In the genomic region with DNA sequence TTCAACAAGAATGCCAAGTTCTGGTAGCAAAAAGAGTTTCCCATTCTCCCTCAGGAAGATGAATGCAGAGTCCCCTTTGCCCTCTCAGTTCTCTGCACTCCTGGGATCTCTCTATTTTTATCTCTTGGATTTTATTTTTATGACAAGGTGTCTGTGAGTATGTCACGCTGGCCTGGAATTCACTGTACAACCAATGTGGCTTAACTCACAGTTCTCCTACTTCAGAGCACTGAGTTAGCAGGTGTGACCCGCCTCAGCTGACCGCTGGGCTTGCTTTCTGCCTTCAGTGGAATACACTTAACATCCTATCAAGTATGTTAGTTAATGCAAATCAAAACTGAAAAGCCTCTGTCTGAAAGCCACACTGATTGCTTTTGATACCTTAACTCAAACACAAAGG, we compare ENCODE assay signal across 14 mouse cellular contexts. TPM values are rescaled to one million over a fixed set of nuclear protein-coding genes. Genes with fewer than 3 reads are reported as not detected.
DNase-seq lines count a peak whose midpoint lies in the region.
"Had no signal": no experiment of that assay in that cellular context is flagged by ENCODE, and none has a peak within 500 bp of the region (broad histone marks: within the 10 kb centered on the region; RNA-seq: fewer than 3 reads in every experiment).

No protein-coding gene starts in this region.

- intact Hi-C loops in heart, postnatal 25 days (cut with DNase I): loop anchor here (10.0 kb wide), 2 partner anchors 614 to 1114 kb away; no protein-coding TSS in a partner anchor
- intact Hi-C loops in heart, postnatal 10 days (cut with DNase I): no loop called here

- peak; percentile 90 for DNase-seq in heart, adult 11 months
- no peak for DNase-seq in heart, postnatal 25 days (ENCODE audit: low spot score)
- DNase-seq in heart, adult 9 months (ENCODE audit: low spot score in 2 of 2): peak; percentile 10 to 36
- no peak for DNase-seq in heart, postnatal 4 days
- DNase-seq in lung, postnatal 10 days: peak; percentile 4
- DNase-seq in lung, postnatal 25 days (ENCODE audit: low spot score): no peak
- peak; percentile 15 to 34 for DNase-seq in heart, postnatal 10 days
- no peak for DNase-seq in liver
- DNase-seq: adrenal gland, postnatal 14 days; cerebellum, adult 11-12 months; cerebellum, adult 9-10 months; forebrain, postnatal 0 days; gastrocnemius, postnatal 14 days; kidney, adult 18-20 months had no signal

RNA-seq across cellular contexts. Expression of gene Dut, which starts 27.7 kb away (rescaled TPM):
- 10 to 100 TPM; 28.7 to 29.8 TPM for total RNA-seq in heart, postnatal 25 days (2021)
- 10 to 100 TPM; 77.9 to 83.7 TPM for total RNA-seq in heart, postnatal 4 days (2021)
- 10 to 100 TPM; 38.1 to 42.9 TPM for total RNA-seq in heart, postnatal 10 days (2021)

Comparison
In these comparisons a context has a peak if more than half of its experiments do, and no peak if none do; other contexts are left out.
1. DNase-seq: peak in heart, adult 11 months (single experiment), heart, adult 9 months (2 of 2), lung, postnatal 10 days (single experiment) and heart, postnatal 10 days (2 of 2); none in heart, postnatal 25 days (single experiment), heart, postnatal 4 days (single experiment), lung, postnatal 25 days (single experiment) and liver (single experiment).